Mouse (Mus musculus): Measurements from ENCODE around the gene Rap1gap2.

- TF ChIP-seq CTCF (conservative IDR thresholded peaks at IDR 0.05 in 1 of 2, IDR thresholded peaks at IDR 0.05 in 1 of 2; ENCODE audit: low read depth in 2 of 2, low read length in 2 of 2) (no peak), E2F4 (IDR thresholded peaks at IDR 0.05; ENCODE audit: insufficient replicate concordance, low read depth, low read length) (no peak), ZMIZ1 (IDR thresholded peaks at IDR 0.05; ENCODE audit: low read depth, low read length) (no peak), POLR2A (IDR thresholded peaks at IDR 0.05; ENCODE audit: low read depth, low read length) (no peak), ZNF384 (IDR thresholded peaks at IDR 0.05; ENCODE audit: low read depth, low read length) (no peak), CHD2 (IDR thresholded peaks at IDR 0.05; ENCODE audit: low read length) (no peak), EP300 (IDR thresholded peaks at IDR 0.05; ENCODE audit: low read length) (no peak)
Observed at GRCm38 (mm10) chr11:74575940-74576339, 34.8 kb downstream of the Rap1gap2 start.
